Mouse (Mus musculus): ENCODE data around the gene Ptcra. TPM values are rescaled to one million over a fixed set of nuclear protein-coding genes. Genes with fewer than 3 reads are reported as not detected.
"Not testable (repeated sequence)": the region's sequence is repeated elsewhere in the genome, so short reads cannot be mapped to it uniquely, and the experiment has no call there.

The Ptcra gene
- polyA plus RNA-seq, 1 experiment = 1.7 TPM

DNA sequence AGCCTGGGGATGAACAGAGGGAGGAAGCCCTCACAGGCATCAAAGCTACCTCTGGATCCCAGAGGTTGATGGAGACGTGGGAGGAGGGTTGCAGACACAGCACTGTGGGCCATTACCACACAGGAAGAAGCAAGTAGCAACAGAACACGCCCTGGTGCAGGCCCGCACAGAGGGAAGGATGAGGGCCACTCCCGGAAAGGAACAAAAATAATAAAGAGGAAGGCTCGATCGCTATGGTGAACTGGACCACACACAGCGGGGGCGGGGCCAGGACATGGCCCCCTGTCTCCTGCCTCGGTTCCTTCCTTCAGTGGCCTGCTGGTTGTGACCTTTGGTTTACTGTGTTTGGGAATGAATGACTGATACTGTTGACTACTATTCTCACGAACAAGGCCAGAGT lies 36.2 kb upstream of the Ptcra start:
- H3K4me1 ChIP-seq (ENCODE audit: control insufficient read depth, insufficient read depth, low read length) = peaks cover 7% of the 10 kb centered on the region
- peak; percentile 95 for TF ChIP-seq EP300 (IDR thresholded peaks at IDR 0.05; ENCODE audit: insufficient read depth, low read depth, low read length)
- TF ChIP-seq CTCF (IDR thresholded peaks at IDR 0.05; ENCODE audit: low read depth, low read length) = no peak
- no peak overlapping the region for H3K4me3 ChIP-seq (ENCODE audit: low read depth, low read length)
- no peak overlapping the region for H3K9ac ChIP-seq (ENCODE audit: low read depth, poor library complexity, severe bottlenecking)
- peak overlapping the region; percentile 96 for H3K27ac ChIP-seq (ENCODE audit: insufficient read depth, low read length)
- H3K27me3 ChIP-seq (ENCODE audit: control insufficient read depth, insufficient read depth, low read length, poor library complexity, severe bottlenecking) = no peaks in the 10 kb centered on the region
- no peaks in the 10 kb centered on the region for H3K9me3 ChIP-seq (replicated peaks; ENCODE audit: control insufficient read depth, insufficient read depth, low read length, poor library complexity, severe bottlenecking)
- peaks cover 12% of the 10 kb centered on the region for H3K36me3 ChIP-seq (ENCODE audit: control insufficient read depth, insufficient read depth, low read length, poor library complexity, severe bottlenecking)

DNA sequence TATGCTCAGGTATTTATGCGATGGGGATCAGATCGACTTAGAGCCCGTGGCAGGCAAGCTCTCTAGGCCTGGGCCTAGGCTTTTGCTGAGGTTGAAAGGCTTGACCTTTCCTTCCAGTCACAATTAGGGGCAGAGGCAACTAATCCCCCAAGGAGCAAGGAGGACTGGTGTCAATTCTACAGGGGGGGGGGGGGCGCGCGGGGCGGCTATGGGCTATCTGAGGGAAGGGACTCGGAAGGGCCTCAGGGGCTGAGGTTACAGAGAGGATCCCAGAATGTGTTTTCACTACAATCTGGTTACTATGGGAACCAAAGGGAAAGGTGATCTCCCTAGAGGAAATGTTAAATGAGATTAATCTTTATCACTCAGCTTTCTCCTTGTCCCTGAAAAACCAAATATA lies 33.9 kb upstream of the Ptcra start:
- Histone ChIP-seq H3K27me3 (ENCODE audit: control insufficient read depth, insufficient read depth, low read length, poor library complexity, severe bottlenecking) (no peaks in the 10 kb centered on the region), H3K9me3 (replicated peaks; ENCODE audit: control insufficient read depth, insufficient read depth, low read length, poor library complexity, severe bottlenecking) (no peaks in the 10 kb centered on the region), H3K36me3 (ENCODE audit: control insufficient read depth, insufficient read depth, low read length, poor library complexity, severe bottlenecking) (peaks cover 12% of the 10 kb centered on the region), H3K9ac (ENCODE audit: low read depth, poor library complexity, severe bottlenecking) (no peak overlapping the region), H3K4me3 (ENCODE audit: low read depth, low read length) (no peak overlapping the region), H3K4me1 (ENCODE audit: control insufficient read depth, insufficient read depth, low read length) (peaks cover 9% of the 10 kb centered on the region), H3K27ac (ENCODE audit: insufficient read depth, low read length) (peak overlapping the region; percentile 95)
- TF ChIP-seq EP300 (IDR thresholded peaks at IDR 0.05; ENCODE audit: insufficient read depth, low read depth, low read length) (0 out of 2 replicates have a peak, but pooled peaks have one; percentile 34), CTCF (IDR thresholded peaks at IDR 0.05; ENCODE audit: low read depth, low read length) (no peak), POLR2A (IDR thresholded peaks at IDR 0.05; ENCODE audit: insufficient read depth, low read length) (no peak)

DNA sequence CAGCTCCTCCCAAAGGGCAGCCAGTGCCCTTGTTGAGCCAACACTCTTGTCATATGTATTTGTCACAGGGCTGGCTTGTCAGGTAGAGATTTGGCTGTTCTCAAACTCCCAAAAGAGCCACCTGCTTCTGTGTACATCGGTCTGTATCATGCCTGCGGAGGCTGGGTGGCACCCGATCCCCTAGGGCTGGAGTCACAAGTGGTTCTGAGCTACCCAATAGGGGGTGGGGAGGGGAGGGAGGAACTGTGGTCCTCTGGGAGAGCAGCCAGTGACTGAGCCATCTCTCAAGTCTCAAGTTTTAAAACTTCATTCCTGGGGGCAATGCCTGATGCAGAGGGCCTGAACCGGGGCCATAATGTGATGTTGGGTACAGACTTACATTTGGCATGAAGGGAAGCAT lies 33.2 kb upstream of the Ptcra start:
- H3K4me3 ChIP-seq (ENCODE audit: low read depth, low read length) = no peak overlapping the region
- H3K27ac ChIP-seq (ENCODE audit: insufficient read depth, low read length) = peak overlapping the region; percentile 95
- H3K4me1 ChIP-seq (ENCODE audit: control insufficient read depth, insufficient read depth, low read length) = peaks cover 9% of the 10 kb centered on the region
- H3K36me3 ChIP-seq (ENCODE audit: control insufficient read depth, insufficient read depth, low read length, poor library complexity, severe bottlenecking) = peaks cover 12% of the 10 kb centered on the region
- TF ChIP-seq CTCF (IDR thresholded peaks at IDR 0.05; ENCODE audit: low read depth, low read length) (no peak), EP300 (IDR thresholded peaks at IDR 0.05; ENCODE audit: insufficient read depth, low read depth, low read length) (no peak), POLR2A (IDR thresholded peaks at IDR 0.05; ENCODE audit: insufficient read depth, low read length) (no peak)
- H3K27me3 ChIP-seq (ENCODE audit: control insufficient read depth, insufficient read depth, low read length, poor library complexity, severe bottlenecking) = no peaks in the 10 kb centered on the region
- H3K9me3 ChIP-seq (replicated peaks; ENCODE audit: control insufficient read depth, insufficient read depth, low read length, poor library complexity, severe bottlenecking) = no peaks in the 10 kb centered on the region
- no peak overlapping the region for H3K9ac ChIP-seq (ENCODE audit: low read depth, poor library complexity, severe bottlenecking)

DNA sequence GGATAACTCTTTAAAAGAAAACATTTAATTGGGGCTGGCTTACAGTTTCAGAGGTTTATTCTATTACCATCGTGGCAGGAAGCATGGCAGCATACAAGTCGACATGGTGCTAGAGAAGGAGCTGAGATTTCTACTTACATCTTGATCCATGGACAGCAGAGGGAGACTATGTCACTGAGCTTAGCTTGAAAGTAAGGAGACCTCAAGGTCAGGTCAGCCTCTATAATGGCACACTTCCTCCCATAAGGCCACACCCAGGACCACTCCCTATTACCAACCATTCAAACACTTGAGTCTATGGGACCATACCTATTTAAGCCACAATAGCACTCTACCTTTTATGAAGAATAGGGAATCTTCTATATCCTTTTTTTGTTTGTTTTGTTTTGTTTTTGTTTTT lies 29.5 kb upstream of the Ptcra start:
- no peak overlapping the region for H3K4me3 ChIP-seq (ENCODE audit: low read depth, low read length)
- no peaks in the 10 kb centered on the region for H3K27me3 ChIP-seq (ENCODE audit: control insufficient read depth, insufficient read depth, low read length, poor library complexity, severe bottlenecking)
- H3K36me3 ChIP-seq (ENCODE audit: control insufficient read depth, insufficient read depth, low read length, poor library complexity, severe bottlenecking) = no peaks in the 10 kb centered on the region
- H3K27ac ChIP-seq (ENCODE audit: insufficient read depth, low read length) = peak overlapping the region; percentile 82
- TF ChIP-seq POLR2A (IDR thresholded peaks at IDR 0.05; ENCODE audit: insufficient read depth, low read length) = no peak
- peak; percentile 64; the same call in 1 of the 2 replicates for TF ChIP-seq EP300 (IDR thresholded peaks at IDR 0.05; ENCODE audit: insufficient read depth, low read depth, low read length)
- TF ChIP-seq CTCF (IDR thresholded peaks at IDR 0.05; ENCODE audit: low read depth, low read length) = no peak
- H3K9ac ChIP-seq (ENCODE audit: low read depth, poor library complexity, severe bottlenecking) = no peak overlapping the region
- H3K4me1 ChIP-seq (ENCODE audit: control insufficient read depth, insufficient read depth, low read length) = peaks cover 9% of the 10 kb centered on the region
- no peaks in the 10 kb centered on the region for H3K9me3 ChIP-seq (replicated peaks; ENCODE audit: control insufficient read depth, insufficient read depth, low read length, poor library complexity, severe bottlenecking)

DNA sequence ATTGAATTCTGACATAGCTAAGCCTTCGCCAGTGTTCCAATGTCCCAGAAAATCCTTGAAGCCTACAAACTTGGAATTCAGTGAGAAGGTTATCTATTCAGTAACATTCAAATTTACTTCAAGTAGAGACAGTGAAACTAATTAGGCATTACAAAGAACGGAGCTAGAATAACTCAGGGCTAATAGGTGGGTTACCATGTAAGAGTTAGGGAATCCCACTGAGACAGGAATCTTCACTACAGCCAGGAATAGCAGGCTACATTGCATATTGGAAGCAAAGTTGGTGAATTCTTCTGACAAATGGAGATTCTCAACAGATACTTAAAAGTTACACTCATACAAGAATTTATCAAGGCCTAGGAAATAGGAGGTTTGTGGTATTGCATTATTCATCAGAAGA lies 24.5 kb upstream of the Ptcra start:
- not testable (repeated sequence) for H3K27me3 ChIP-seq (ENCODE audit: control insufficient read depth, insufficient read depth, low read length, poor library complexity, severe bottlenecking); H3K9me3 ChIP-seq (replicated peaks; ENCODE audit: control insufficient read depth, insufficient read depth, low read length, poor library complexity, severe bottlenecking); H3K27ac ChIP-seq (ENCODE audit: insufficient read depth, low read length); H3K4me3 ChIP-seq (ENCODE audit: low read depth, low read length); H3K9ac ChIP-seq (ENCODE audit: low read depth, poor library complexity, severe bottlenecking); H3K4me1 ChIP-seq (ENCODE audit: control insufficient read depth, insufficient read depth, low read length); H3K36me3 ChIP-seq (ENCODE audit: control insufficient read depth, insufficient read depth, low read length, poor library complexity, severe bottlenecking)

DNA sequence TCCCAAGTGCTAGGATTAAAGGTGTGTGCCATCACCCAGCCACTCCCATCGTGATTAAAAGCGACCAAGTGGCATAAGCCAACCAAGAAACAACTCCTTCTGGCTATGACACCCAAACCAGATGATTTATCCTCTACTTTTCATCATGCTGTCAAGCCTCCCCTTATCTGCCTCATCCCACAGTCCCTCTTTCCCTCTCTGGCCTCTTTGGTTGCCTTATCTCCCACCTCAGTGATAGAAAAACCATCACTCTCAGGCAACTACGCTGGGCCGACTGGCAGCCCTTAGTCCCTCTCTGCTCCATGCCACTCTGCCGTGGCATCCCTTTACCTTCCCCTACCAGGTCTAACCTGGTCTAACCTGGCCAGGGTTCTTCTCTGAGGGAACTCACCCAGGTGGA lies 23.4 kb upstream of the Ptcra start:
- TF ChIP-seq POLR2A (IDR thresholded peaks at IDR 0.05; ENCODE audit: insufficient read depth, low read length) (no peak), CTCF (IDR thresholded peaks at IDR 0.05; ENCODE audit: low read depth, low read length) (no peak), EP300 (IDR thresholded peaks at IDR 0.05; ENCODE audit: insufficient read depth, low read depth, low read length) (no peak)

More for the DNA sequence above, 23.4 kb upstream of the Ptcra start:
- H3K9me3 ChIP-seq (replicated peaks; ENCODE audit: control insufficient read depth, insufficient read depth, low read length, poor library complexity, severe bottlenecking) = no peaks in the 10 kb centered on the region
- H3K4me3 ChIP-seq (ENCODE audit: low read depth, low read length) = no peak overlapping the region
- no peaks in the 10 kb centered on the region for H3K4me1 ChIP-seq (ENCODE audit: control insufficient read depth, insufficient read depth, low read length)
- H3K27me3 ChIP-seq (ENCODE audit: control insufficient read depth, insufficient read depth, low read length, poor library complexity, severe bottlenecking) = no peaks in the 10 kb centered on the region
- no peaks in the 10 kb centered on the region for H3K36me3 ChIP-seq (ENCODE audit: control insufficient read depth, insufficient read depth, low read length, poor library complexity, severe bottlenecking)
- H3K9ac ChIP-seq (ENCODE audit: low read depth, poor library complexity, severe bottlenecking) = no peak overlapping the region
- no peak overlapping the region for H3K27ac ChIP-seq (ENCODE audit: insufficient read depth, low read length)

Data from ES-Bruce4 (cell line).